Mouse (Mus musculus) right cerebral cortex, adult 18-20 months (tissue): ENCODE measurements around the gene Eda.
"Not testable (repeated sequence)": the region's sequence is repeated elsewhere in the genome, so short reads cannot be mapped to it uniquely, and the experiment has no call there.

Source experiments
- DNase-seq: peaks from one replicate; pipeline ENCODE4 v3.0.0; 2022; ENCODE audit warnings: mixed read lengths

Eda gene

DNA sequence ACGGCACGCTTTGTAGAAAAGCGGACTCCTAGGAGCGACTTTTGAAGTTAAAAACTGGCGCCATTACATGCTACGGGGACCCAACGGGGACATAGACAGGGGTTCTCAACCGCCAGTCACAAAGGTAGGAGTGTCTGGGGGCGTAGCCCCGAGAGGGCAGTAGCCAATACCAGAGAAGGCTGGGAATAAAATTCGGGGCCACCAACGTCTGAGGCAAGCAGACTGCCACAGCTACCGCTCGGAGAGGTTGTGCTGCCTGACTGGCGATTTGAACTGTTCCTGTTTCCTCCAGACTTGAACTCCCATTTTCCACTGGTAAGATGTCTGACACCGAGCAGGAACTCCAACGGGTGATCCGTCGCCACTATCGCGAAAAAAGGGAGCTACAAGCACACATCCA, 453.3 kb downstream of the Eda start, which contains the start of gene Otud6a:
TSS of gene Otud6a (plus strand) at position 321 of the 400 bp plus-strand sequence.
- no peak for DNase-seq

GRCm38 (mm10) chrX:100432311-100432710, 456.9 kb downstream of the Eda start:
- no peak for DNase-seq

DNA sequence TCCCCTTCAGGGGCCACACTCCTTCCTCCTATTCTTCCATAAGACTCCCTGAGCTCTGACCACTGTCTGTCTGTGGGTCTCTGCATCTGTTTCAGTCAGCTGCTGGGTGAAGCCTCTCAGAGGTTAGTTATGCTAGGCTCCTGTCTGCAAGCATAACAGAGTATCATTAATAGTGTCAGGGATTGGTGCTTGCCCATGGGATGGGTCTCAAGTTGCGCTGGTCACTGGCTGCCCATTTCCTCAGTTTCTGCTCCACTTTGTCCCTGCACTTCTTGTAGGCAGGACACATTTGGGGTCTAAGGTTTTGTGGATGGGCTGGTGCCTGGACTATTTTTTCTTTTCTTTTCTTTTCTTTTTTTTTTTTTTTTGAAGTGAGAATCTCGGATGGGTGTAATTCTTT, 467.2 kb downstream of the Eda start, which contains the start of gene Awat2:
TSS of gene Awat2 (minus strand) at position 101 of the 400 bp plus-strand sequence.
- not testable (repeated sequence) for DNase-seq

DNA sequence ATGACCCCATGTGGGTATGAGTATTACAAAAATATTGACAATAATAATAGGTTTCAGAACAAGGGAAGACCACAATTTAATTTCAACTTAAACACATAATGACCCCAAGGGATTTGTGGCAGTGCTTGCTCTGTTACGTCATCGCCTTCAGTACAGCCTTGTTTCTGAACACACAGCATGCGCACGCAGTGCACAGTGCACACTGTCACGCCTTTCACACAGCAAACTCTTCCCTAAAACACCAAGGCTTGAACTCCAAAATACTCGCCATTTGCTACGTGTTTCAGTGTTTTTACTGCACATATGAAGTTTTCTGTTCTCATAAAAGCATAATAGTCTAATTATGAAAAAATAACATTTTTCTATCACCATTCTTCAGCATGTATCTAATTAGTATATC, 468.1 kb downstream of the Eda start:
- no peak for DNase-seq
